Mouse (Mus musculus) hematopoietic stem cell, adult 5-6 weeks (primary cell): ENCODE data around the gene Padi4. TPM values are rescaled to one million over a fixed set of nuclear protein-coding genes. Genes with fewer than 3 reads are reported as not detected.

Source experiments
- ATAC-seq, 2 experiments: fragments of 125-278 bp in 1 of 2; replicated peaks in 1 of 2; 2 replicates each; pipeline ENCODE4 v1.8.0; 2016 to 2017; ENCODE audit warnings: inconsistent platforms in 2 of 2, mild to moderate bottlenecking in 2 of 2, moderate number of reproducible peaks in 2 of 2, low read depth in 1 of 2, moderate TSS enrichment in 1 of 2; ENCODE audit not compliant: low FRiP score in 2 of 2, poor library complexity in 2 of 2, severe bottlenecking in 2 of 2, insufficient read depth in 1 of 2, low TSS enrichment in 1 of 2
- total RNA-seq: library from RNA; stranded (forward); fragments of 172-1452, 232-1000 nt; gene quantifications from 2 replicates; pipeline ENCODE4 v1.2.3, GENCODE M21; 2017

Padi4 gene
- total RNA-seq, 1 experiment from 2014 or later, result 34.5 TPM

DNA sequence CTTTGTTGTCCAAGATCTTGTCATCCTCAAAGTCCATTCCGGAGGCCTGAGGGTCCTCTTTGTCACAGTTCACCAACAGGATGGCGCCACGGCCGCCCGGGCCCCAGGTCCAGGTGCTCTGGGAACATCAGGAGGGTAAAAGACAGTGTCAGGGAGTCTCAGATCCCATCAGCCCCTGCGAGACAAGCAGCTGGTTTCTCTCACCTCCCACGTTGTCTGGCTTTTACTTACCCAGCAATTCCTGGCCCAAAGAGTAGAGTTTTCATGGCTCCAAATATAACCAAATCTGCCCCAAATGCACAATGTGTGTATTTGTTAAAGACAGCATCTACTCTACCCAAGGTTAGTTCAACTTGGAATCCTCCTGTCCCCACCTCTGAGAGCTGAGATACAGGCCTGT is 12.4 kb downstream of the Padi4 start:
- ATAC-seq, result no peak

DNA sequence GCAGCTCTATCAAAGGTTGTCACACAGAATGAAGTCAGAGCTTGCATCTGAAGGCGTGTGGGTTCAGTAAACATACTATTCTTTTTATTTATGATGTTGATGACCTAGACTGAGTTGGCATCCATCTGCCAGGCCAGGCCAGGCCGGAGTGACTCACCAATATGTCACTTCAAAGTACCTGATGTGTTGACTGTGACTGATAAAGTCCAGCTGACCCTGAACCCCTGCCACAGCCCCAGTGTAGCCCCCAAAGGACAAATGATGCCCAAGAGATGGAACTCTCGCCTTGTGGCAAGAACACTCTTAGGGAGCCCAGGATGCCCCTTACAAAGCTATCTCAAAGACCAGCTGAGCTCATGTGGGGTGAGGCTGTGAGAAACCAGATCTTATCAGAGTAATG is 18.2 kb downstream of the Padi4 start:
- ATAC-seq, result no peak

GRCm38 (mm10) chr4:140753366-140753765 is 20.7 kb downstream of the Padi4 start:
- no peak for ATAC-seq

DNA sequence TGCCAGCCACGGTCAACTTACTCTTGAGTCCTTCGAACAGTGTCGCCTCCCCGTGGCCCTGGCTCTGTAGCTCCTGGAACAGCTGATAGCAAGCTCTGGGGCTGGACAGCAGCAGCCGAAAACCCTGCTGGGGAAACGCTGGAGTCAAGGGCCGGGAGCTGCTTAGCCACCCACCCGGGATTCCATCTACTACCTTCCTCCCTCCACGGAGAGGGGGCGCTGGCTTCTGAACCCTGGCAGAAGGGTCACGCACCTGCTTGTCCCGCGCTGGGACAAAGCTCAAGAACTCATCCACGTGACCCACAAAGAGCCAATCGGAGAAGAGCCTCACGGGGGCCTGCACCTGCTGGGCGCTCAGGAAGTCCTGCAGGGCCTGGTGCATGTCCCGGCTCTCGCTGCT is 23.7 kb downstream of the Padi4 start:
- ATAC-seq, result peak; percentile 51 to 58; a peak in 3 of 4 replicates

DNA sequence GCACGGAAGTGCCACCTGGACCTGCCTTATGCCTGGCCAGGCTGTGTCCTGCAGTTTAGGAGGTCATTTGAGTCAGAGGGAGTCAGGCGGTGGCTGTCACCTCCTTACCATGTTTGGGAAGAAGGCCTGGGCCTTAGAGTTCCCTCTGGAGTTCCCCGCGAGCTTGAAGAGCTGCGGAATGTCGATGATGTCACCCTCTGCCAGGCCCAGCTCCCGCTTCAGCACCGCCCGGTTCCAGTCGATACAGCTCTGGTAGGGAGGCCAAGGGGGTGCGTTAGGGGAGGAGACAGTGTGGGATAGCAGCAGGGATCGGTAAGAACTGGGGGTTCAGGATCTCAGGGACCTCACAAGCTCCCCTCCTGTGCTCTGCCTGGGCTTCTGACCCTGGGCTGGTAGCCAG is 26.1 kb downstream of the Padi4 start:
- ATAC-seq, result no peak

DNA sequence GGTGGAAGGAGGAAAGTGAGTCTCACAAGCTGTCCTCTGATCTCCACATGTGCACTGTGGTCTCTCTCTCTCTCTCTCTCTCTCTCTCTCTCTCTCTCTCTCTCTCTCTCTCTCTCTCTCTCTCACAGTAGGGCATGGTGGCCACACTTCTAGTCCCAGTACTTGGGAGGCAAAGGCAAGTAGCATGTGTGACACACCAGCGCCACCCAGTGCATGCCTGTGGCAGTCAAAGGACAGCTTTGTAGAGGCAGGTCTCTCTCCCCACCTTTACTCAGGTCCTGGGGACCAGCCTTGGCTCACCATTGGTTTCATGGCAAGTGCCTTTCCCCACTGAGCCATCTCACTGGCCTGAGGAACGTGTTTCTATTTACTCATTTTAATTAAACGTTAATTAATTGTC is 29.4 kb downstream of the Padi4 start:
- peak in 1 of 2 experiments; percentile 58; a peak in 2 of 4 replicates for ATAC-seq

DNA sequence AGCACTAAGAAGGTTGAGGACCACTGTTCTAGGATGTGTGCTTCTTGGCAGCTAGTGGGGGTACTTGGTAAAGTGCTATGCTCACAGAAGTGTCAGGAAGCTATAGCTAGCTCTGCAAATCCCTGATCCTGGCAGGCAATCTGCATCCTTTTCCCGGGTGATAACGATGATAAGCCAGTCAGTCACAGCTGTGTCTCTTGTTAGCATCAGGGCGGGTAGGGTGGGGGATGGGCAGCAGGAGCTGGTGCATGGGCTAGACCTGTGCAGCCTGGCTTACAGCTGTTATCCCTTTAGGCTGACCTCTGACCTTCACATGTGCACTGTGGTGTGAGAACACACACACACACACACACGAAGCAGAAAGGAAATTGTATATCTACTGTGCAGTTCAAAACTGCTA is 30.9 kb downstream of the Padi4 start:
- ATAC-seq, result no peak

DNA sequence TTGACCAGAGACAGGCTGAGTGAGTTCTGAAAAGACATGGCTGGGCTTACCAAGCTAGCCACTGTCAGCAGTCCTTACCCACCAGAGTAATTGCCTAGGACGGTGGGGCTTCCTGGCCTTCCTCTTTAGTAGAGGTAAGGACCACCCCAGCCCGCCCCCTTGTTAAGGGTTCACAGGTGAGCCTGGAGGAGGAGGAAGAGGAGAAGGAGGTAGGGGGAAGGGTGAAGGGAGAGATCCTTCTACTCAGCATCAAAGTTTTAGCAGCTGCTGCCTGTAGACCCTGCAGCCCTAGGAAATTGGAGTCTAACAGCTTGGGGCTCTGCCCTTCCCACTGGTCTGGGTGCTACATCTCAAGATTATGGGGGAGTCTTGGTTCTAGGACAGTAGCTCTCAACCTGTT is 31.5 kb downstream of the Padi4 start, which contains the start of gene Padi6:
Padi6 (minus strand) TSS at position 101 of the 400 bp plus-strand sequence.
- no peak for ATAC-seq

DNA sequence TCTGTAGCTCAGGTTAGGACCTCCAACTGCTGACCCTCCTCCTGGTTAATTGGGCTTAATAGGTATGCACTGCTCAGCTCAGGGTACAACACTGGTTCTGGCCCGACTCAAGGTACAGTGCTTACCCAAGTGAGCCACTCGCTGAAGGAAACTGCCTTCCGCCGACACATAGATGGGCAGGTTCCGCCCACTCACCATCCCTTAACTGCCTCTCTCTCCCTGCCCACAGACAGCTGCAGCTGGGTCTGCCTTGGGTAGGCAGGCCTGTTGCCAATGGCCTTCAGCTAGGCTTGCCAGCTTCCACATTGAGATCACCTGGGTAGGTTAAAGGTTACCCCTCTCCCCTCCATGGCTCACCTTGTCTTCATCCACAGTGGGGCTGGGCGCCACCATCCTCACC is 32.6 kb downstream of the Padi4 start:
- no peak for ATAC-seq

DNA sequence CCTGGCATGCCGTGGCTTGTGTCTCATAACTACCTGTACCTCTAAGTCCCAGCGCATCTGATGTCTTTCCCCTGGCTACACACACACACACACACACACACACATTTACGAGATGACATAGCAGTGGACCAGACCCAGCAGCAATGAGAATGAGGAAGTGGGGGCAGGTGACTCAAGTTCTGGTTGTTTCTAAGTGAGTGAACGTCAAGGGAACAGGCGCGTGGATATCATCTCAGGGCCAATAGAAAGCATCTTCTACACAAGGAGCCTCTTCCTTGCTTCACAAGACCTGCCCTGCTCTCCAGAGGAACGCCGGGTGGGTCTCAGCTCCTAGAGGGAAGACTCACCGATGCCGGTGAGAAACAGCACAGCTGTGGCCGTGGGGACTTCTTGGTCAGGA is 33.4 kb downstream of the Padi4 start:
- ATAC-seq, result peak; percentile 53 to 72

DNA sequence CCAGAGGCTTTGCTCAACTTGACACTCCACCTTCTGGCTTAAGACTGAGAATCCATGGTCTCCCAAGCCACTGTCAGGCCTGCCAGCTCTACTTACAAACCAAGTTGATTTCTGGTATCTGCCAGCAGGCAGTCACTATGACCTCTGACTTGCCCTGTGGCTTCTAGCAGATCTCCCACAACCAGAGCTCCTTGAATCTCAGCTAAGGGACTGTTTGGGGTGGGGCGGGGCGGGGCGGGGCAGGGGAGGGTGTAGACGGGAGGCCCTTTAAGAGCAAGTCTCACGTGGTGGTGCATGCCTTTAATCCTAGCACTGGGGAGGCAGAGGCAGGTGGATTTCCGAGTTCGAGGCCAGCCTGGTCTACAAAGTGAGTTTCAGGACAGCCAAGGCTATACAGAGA is 41.2 kb downstream of the Padi4 start:
- no peak for ATAC-seq

GRCm38 (mm10) chr4:140731654-140732053 is 42.4 kb downstream of the Padi4 start:
- no peak for ATAC-seq

- no peak for ATAC-seq
These were observed 47.1 kb downstream of the Padi4 start for GRCm38 (mm10) chr4:140726907-140727306.

DNA sequence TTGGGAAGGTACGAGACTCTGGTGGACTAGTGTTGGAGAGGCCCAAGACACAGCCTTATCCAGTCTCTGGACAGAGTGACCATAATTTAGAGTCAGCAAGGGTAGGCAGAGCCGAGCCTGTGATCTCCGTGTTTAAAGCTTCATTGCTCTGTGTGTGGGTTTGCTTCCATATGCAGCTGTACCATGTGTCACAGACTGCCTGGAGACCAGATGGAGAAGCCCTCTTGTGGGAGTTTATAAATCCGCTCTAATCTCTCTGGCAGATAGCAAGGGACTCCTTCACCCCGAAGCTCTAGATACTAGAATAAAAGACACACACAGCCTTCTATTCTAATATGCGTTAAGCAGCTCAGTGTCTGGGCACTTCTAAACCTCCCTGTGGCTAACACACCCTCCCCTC is 49.3 kb downstream of the Padi4 start:
- ATAC-seq, result no peak

DNA sequence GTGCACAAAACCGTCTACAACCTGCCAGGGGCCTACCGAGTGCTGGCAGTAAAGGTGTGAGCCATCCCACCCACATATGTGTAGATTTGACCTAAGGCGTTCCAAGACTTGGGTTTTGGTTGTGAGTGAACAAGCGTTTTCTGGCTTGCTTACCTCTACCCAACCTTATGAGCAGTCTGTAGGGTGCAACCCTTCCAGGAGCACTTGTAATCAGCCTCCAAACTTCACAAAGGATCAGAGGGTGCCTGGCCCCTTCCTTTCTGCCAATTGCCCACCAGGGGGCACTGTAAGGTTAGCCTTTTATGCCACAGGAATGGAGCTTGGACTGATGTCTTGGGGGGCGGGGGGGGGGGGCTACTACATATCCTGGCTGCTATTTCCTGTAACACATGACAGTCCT is 50.2 kb downstream of the Padi4 start:
- 0 out of 4 replicates have a peak, but pooled peaks of 1 of the 2 experiments have one; percentile 26 for ATAC-seq

- no peak for ATAC-seq
These were observed 50.8 kb downstream of the Padi4 start for GRCm38 (mm10) chr4:140723192-140723591.

- no peak for ATAC-seq
These were observed 51.3 kb downstream of the Padi4 start for GRCm38 (mm10) chr4:140722710-140723109.

DNA sequence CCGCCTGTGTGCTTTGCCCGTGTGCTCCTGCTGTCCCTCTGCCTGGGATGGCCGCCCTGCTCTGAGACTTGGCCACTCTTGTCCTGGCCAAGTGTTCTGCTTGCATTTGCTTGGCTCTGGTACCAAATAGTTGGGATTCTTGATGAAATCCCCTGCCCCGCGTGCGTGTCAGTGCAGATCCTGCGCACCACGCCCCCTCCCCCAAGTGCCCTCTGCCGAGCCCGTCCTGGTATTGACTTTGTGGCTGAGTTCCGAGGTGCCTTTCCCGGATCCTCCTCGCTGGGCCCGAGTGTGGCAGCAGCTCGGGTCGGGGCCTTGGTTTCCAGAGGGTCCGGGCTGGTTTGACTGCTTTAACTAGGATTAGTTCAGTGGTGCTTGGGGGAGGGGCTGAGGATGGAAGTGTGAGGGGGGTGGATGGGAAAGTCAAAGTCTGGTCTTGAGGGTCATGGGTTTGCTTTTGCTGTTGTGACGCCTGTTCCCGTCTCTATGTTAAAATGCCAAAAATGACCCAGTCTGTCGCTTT is 52.0 kb downstream of the Padi4 start:
- no peak for ATAC-seq

DNA sequence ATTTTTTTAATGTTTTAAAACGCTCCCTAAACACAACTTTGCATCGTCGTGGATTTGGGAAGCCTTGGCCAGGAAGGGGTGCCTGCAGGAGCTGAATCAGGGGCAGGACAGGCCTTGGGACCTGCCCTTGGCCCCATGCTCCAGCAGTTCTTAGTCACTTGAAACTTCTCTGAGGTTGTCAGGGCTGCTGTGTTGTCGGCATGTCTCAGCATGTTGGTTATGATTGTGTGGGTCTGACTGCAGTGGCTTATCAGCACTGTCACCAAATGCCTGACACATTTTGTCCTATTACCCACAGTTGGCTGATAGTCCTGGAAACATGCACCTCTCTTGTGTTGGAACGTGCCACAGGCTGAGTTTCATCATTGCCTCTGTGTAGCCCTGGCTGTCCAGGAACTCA is 53.9 kb downstream of the Padi4 start:
- no peak for ATAC-seq

DNA sequence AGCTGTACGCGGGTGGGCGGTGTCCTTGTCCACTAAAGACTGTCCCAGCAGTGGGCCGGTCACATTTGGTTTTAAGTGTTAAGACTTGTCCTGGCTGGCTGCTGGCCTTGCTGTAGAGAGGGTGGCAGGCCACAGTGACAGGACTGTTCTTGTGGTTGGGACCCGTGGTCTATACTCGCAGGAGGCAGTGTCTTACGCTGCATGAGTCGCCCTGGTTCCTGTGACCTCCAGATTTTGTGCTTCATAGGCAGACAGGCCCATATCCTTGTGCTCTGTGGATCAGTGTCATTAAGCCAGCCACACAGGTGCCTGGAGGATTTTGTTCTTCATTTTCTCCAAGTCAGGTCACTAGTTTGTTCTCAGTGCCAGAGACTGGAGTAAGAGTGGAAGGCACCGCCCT is 55.6 kb downstream of the Padi4 start:
- ATAC-seq, result no peak
